Mouse (Mus musculus) midbrain, postnatal 0 days (tissue): ENCODE measurements around the gene Dnajc4. TPM values are rescaled to one million over a fixed set of nuclear protein-coding genes. Genes with fewer than 3 reads are reported as not detected.
"Not testable (repeated sequence)": the region's sequence is repeated elsewhere in the genome, so short reads cannot be mapped to it uniquely, and the experiment has no call there.

Experiments
- ATAC-seq: fragments of 200-750 bp; cut with Nextera tagmentation; 2 replicates; pipeline ENCODE4 v1.8.0; 2017; ENCODE audit warnings: moderate number of reproducible peaks, mild to moderate bottlenecking, moderate TSS enrichment, moderate library complexity; ENCODE audit not compliant: low FRiP score
- DNase-seq: peaks from one replicate; pipeline ENCODE4 v3.0.0-alpha.2; 2015; ENCODE audit warnings: low spot score
- H3K27ac ChIP-seq: fragments of 300-500 bp; sonication (generic); 2 replicates; pipeline ENCODE4 v1.5.1; 2014; ENCODE audit warnings: low read depth, mild to moderate bottlenecking, low read length, mixed read lengths
- H3K27me3 ChIP-seq: fragments of 300-500 bp; sonication (generic); 2 replicates; pipeline ENCODE4 v1.6.1; 2014; ENCODE audit warnings: low read length, control low read depth, mixed read lengths; ENCODE audit not compliant: insufficient read depth
- H3K36me3 ChIP-seq: fragments of 300-500 bp; sonication (generic); 2 replicates; pipeline ENCODE4 v1.6.1; 2014; ENCODE audit warnings: low read length, control low read depth, mixed read lengths; ENCODE audit not compliant: insufficient read depth
- H3K4me1 ChIP-seq: fragments of 300-500 bp; sonication (generic); 2 replicates; pipeline ENCODE4 v1.6.1; 2014; ENCODE audit warnings: mild to moderate bottlenecking, control low read depth, antibody characterized with exemption, low read length, mixed read lengths; ENCODE audit not compliant: insufficient read depth
- H3K4me2 ChIP-seq: fragments of 300-500 bp; sonication (generic); 2 replicates; pipeline ENCODE4 v1.6.1; 2014; ENCODE audit warnings: low read depth, mild to moderate bottlenecking, low read length, mixed read lengths; ENCODE audit not compliant: poor library complexity, severe bottlenecking
- H3K4me3 ChIP-seq: fragments of 300-500 bp; sonication (generic); 2 replicates; pipeline ENCODE4 v1.5.1; 2014; ENCODE audit warnings: low read depth, mild to moderate bottlenecking, low read length, moderate library complexity
- H3K9ac ChIP-seq: fragments of 300-500 bp; sonication (generic); replicated peaks from 2 replicates; pipeline ENCODE4 v1.6.1; 2014; ENCODE audit warnings: mild to moderate bottlenecking, low read length, moderate library complexity, mixed read lengths; ENCODE audit not compliant: poor library complexity, severe bottlenecking
- H3K9me3 ChIP-seq: fragments of 300-500 bp; sonication (generic); 2 replicates; pipeline ENCODE4 v1.6.1; 2016; ENCODE audit warnings: low read length, control low read depth
- CTCF ChIP-seq: IDR thresholded peaks from 2 replicates; pipeline ENCODE4 v1.5.1; 2016; ENCODE audit warnings: antibody characterized with exemption, mild to moderate bottlenecking
- WGBS: fragments of 180-500 bp; shearing (Covaris S2); extraction: QIAGEN DNeasy Blood & Tissue Kit; methylation state at CpG from one replicate; pipeline ENCODE4 v1.1.7; 2014; 5-methylcytosine and 5-hydroxymethylcytosine counted together
- polyA plus RNA-seq: library from polyadenylated mRNA; unstranded; fragments of >200 nt; fragmentation: Nextera tagmentation; extraction: Ambion mirVana; gene quantifications from 2 replicates; pipeline ENCODE4 v1.2.1, GENCODE M21; 2015
- total RNA-seq: library from RNA; depleted of rRNA; stranded (reverse); fragments of >200 nt; gene quantifications from 2 replicates; pipeline ENCODE4 v1.2.3, GENCODE M21; 2014

The Dnajc4 gene
- total and polyA plus RNA-seq, 2 experiments from 2014 or later, result 21.6 to 31.2 TPM

DNA sequence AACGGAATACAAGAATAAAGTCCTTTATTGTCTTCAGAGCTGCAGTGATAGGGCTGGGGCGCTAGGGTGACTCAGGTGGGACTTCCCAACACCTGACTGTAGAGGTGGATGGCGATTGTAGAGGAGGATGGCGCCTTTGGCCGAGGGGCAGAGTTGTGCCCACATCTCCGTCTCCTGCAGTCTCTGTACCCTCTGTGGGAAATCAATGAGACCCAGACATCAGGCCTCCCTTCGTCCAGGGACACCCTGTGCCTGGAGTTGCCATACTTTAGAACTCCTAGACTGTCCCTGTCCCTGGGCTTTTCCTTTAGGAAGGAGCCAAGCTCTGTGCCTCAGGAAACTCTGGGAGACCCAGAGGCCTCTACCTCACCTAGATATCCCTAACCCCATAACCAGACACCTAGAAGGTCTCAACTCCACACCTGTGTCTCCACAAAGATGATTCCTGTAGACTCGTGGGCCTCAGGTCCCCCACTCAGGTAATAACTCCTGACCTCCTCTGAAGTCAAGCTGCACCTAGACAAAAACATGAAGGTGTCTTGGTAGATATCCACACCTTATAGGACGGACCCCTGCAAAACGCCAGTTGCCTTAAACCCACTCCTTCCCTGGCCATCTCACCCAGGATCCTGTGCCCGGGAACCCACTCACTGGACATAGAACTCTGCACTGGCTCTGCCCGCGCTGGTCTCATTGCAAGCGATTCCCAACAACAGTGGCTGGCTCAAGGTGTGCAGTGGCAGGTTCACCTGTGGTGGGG lies 819 bp upstream of the Dnajc4 start:
- Histone ChIP-seq H3K4me2 (peak overlapping the region; percentile 92), H3K9ac (peak overlapping the region; percentile 37; the same call in 1 of the 2 replicates), H3K4me3 (peak overlapping the region; percentile 44), H3K36me3 (no peaks in the 10 kb centered on the region), H3K4me1 (peaks cover 21% of the 10 kb centered on the region; the same call in 1 of the 2 replicates), H3K27me3 (no peaks in the 10 kb centered on the region), H3K27ac (peak overlapping the region; percentile 12; the same call in 1 of the 2 replicates), H3K9me3 (no peaks in the 10 kb centered on the region)
- DNase-seq (no peak), ATAC-seq (peak; percentile 4; the same call in 1 of the 2 replicates)
- 63% methylated on average over 14 of the region's 14 CpGs for WGBS
- TF ChIP-seq CTCF, result no peak; the same call in 1 of the 2 replicates

DNA sequence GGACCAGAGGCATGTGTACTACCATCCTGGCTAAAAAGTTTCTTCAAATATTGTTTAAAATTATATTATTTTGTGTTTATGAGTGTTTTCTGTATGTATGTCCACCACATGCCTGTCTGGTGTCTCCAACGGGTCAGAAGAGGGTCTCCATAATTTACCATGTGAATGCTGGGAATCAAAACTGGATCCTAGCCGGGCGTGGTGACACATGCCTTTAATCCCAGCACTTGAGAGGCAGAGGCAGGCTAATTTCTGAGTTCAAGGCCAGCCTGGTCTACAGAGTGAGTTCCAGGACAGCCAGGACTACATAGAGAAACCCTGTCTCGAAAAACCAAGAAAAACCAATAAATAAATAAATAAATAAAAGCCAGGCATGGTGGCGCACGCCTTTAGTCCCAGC lies 1.2 kb downstream of the Dnajc4 start:
- ATAC-seq, H3K4me3 ChIP-seq, H3K36me3 ChIP-seq, H3K9me3 ChIP-seq, H3K27ac ChIP-seq, H3K9ac ChIP-seq, H3K4me2 ChIP-seq, DNase-seq, H3K27me3 ChIP-seq: not testable (repeated sequence)
- whole genome bisulfite sequencing, result 95% methylated on average over 6 of the region's 6 CpGs
- H3K4me1 ChIP-seq, result peaks cover 24% of the 10 kb centered on the region

DNA sequence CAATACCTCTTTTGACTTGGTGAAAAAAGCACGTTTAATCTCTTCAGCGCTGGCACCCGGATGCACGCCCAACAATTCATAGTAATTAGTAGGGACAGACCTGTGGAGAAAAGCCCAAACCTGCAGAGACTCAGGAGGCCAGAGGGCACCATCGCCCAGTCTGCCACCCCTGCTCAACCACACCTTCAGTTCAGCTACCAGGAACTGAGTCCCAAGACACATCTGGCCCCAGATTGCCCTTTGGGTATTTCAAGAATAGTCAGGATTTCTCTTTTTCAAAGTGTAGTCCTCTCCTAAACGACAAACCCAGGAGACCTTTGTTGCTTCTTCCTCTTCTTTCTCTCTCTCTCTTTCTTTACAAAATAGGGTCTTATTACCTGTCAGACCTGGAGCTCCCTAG lies 1.7 kb downstream of the Dnajc4 start:
- ATAC-seq (no peak), DNase-seq (no peak)
- 88% methylated on average over 6 of the region's 6 CpGs for WGBS
- Histone ChIP-seq H3K4me3 (no peak overlapping the region), H3K36me3 (no peaks in the 10 kb centered on the region), H3K4me2 (no peak overlapping the region), H3K27me3 (no peaks in the 10 kb centered on the region), H3K9me3 (no peaks in the 10 kb centered on the region), H3K9ac (no peak overlapping the region), H3K4me1 (peaks cover 26% of the 10 kb centered on the region), H3K27ac (no peak overlapping the region)
- no peak for TF ChIP-seq CTCF

DNA sequence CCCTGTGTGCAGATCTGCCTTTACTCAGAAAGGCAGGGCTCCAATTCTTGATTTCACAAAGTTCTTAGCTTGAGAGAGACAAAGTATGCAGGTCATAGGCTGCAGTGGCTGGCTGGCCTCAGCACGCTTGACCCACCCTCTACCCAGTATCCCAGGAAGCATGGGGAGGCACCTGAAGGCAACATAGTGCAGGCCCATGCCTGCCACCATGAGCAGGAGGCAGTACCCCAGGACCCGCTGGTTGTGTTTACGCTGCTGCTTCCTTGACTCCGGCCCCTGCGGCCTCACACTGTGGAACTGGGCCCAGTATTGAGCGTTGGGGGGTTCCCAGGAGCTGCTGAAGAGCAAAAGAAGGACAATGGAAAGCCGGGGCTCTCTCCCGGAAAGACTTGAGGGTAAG lies 3.1 kb downstream of the Dnajc4 start:
- WGBS, result 87% methylated on average over 8 of the region's 8 CpGs
- H3K4me2 ChIP-seq, result no peak overlapping the region
- ATAC-seq (no peak), DNase-seq (no peak)
- no peaks in the 10 kb centered on the region for H3K9me3 ChIP-seq
- H3K36me3 ChIP-seq, result 0 out of 2 replicates have a peak, but pooled peaks cover 9% of the 10 kb centered on the region
- H3K27ac ChIP-seq, result no peak overlapping the region
- H3K4me1 ChIP-seq, result peaks cover 15% of the 10 kb centered on the region
- no peaks in the 10 kb centered on the region for H3K27me3 ChIP-seq
- no peak for TF ChIP-seq CTCF
- H3K9ac ChIP-seq, result no peak overlapping the region
- H3K4me3 ChIP-seq, result no peak overlapping the region

DNA sequence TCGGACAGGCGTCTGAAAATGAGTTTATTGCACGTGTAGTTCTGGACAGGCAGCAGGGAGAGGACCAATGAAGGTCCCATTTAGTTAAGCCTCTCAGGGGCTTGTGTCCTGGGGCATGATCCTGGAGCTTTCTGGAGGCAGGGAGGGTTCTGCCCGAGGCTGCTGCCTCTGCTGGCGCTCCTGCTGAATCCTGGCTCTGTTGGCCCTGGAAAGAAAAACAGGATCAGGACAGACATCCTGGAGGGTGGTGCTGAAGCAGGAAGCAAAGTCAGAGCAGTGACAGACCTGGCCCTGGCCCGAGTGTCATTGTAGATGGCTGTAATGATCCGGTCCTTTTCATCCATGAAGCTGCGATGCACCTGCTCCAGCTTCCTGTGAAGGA lies 4.5 kb downstream of the Dnajc4 start:
- Histone ChIP-seq H3K36me3 (0 out of 2 replicates have a peak, but pooled peaks cover 9% of the 10 kb centered on the region), H3K4me3 (peak overlapping the region; percentile 61), H3K4me1 (peaks cover 11% of the 10 kb centered on the region), H3K9ac (peak overlapping the region; percentile 89), H3K4me2 (peak overlapping the region; percentile 74), H3K27ac (peak overlapping the region; percentile 80; the same call in 1 of the 2 replicates), H3K9me3 (no peaks in the 10 kb centered on the region), H3K27me3 (no peaks in the 10 kb centered on the region)
- DNase-seq (no peak), ATAC-seq (no peak)
- WGBS, result 4% methylated on average over 8 of the region's 8 CpGs
- no peak for TF ChIP-seq CTCF
